Mouse (Mus musculus) hindbrain, embryonic 15.5 days (tissue): ENCODE results near the gene Nxph1. TPM values are rescaled to one million over a fixed set of nuclear protein-coding genes. Genes with fewer than 3 reads are reported as not detected.

Experiments
- ATAC-seq: fragments of 200-750 bp; cut with Nextera tagmentation; 2 replicates; pipeline ENCODE4 v1.8.0; 2017; ENCODE audit warnings: low read depth, moderate number of reproducible peaks, moderate TSS enrichment; ENCODE audit not compliant: low FRiP score
- H3K27ac ChIP-seq: fragments of 300-500 bp; sonication (generic); replicated peaks from 2 replicates; pipeline ENCODE4 v1.5.1; 2015; ENCODE audit warnings: mild to moderate bottlenecking, inconsistent platforms
- H3K27me3 ChIP-seq: fragments of 300-500 bp; sonication (generic); 2 replicates; pipeline ENCODE4 v1.6.1; 2015; ENCODE audit warnings: control low read depth, inconsistent platforms
- H3K36me3 ChIP-seq: fragments of 300-500 bp; sonication (generic); 2 replicates; pipeline ENCODE4 v1.6.1; 2015; ENCODE audit warnings: control low read depth, inconsistent platforms
- H3K4me1 ChIP-seq: fragments of 300-500 bp; sonication (generic); replicated peaks from 2 replicates; pipeline ENCODE4 v1.6.1; 2015; ENCODE audit warnings: control low read depth, inconsistent platforms
- H3K4me2 ChIP-seq: fragments of 300-500 bp; sonication (generic); 2 replicates; pipeline ENCODE4 v1.6.1; 2015; ENCODE audit warnings: moderate library complexity, mild to moderate bottlenecking, inconsistent platforms
- H3K4me3 ChIP-seq: fragments of 300-500 bp; sonication (generic); 2 replicates; pipeline ENCODE4 v1.5.1; 2015; ENCODE audit warnings: mild to moderate bottlenecking, inconsistent platforms
- H3K9ac ChIP-seq: fragments of 300-500 bp; sonication (generic); 2 replicates; pipeline ENCODE4 v1.6.1; 2015; ENCODE audit warnings: inconsistent platforms
- H3K9me3 ChIP-seq: fragments of 300-500 bp; sonication (generic); 2 replicates; pipeline ENCODE4 v1.6.1; 2016; ENCODE audit warnings: control low read depth, inconsistent platforms
- WGBS: fragments of 180-500 bp; shearing (Covaris S2); methylation state at CpG from one replicate; pipeline ENCODE4 v1.1.7; 2015; 5-methylcytosine and 5-hydroxymethylcytosine counted together
- polyA plus RNA-seq: library from polyadenylated mRNA; unstranded; fragments of >200 nt; fragmentation: Nextera tagmentation; extraction: Ambion mirVana; gene quantifications from 2 replicates; pipeline ENCODE4 v1.2.1, GENCODE M21; 2015

Gene Nxph1
- polyA plus RNA-seq, 1 experiment from 2014 or later: 85.6 TPM

- 52% methylated on average over 3 of the region's 3 CpGs for WGBS
- H3K36me3 ChIP-seq: no peaks in the 10 kb centered on the region
- no peak for ATAC-seq
- no peak overlapping the region for H3K9ac ChIP-seq
- H3K9me3 ChIP-seq: no peaks in the 10 kb centered on the region
- H3K27ac ChIP-seq: no peak overlapping the region
- no peak overlapping the region for H3K4me2 ChIP-seq
- no peaks in the 10 kb centered on the region for H3K27me3 ChIP-seq
- H3K4me3 ChIP-seq: no peak overlapping the region
- no peaks in the 10 kb centered on the region for H3K4me1 ChIP-seq
Measured at GRCm38 (mm10) chr6:9182477-9182876, 234.2 kb downstream of the Nxph1 start.

DNA sequence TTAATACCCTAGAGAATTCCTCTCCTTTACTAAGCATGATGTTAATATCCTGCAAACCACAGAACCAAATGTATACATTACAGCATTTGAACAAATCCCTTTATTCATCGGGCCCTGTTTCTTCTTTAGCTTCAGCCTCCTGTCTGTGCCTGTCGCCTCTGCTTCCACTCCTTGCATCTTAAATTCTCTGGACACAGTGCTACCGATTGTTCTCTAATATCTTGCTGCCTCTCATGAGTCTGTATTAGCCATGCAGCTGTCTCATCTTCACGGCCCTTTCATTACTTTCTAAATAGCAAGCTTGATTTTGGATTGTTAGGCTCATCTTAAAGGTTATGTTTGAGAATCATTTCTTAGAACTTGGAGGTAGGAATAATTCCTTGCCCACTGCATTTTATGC, 262.5 kb downstream of the Nxph1 start:
- Histone ChIP-seq H3K36me3 (no peaks in the 10 kb centered on the region), H3K9me3 (no peaks in the 10 kb centered on the region), H3K4me3 (no peak overlapping the region), H3K27me3 (no peaks in the 10 kb centered on the region), H3K4me2 (no peak overlapping the region), H3K4me1 (no peaks in the 10 kb centered on the region), H3K9ac (no peak overlapping the region), H3K27ac (no peak overlapping the region)
- WGBS: 53% methylated on average over 4 of the region's 4 CpGs
- ATAC-seq: no peak

DNA sequence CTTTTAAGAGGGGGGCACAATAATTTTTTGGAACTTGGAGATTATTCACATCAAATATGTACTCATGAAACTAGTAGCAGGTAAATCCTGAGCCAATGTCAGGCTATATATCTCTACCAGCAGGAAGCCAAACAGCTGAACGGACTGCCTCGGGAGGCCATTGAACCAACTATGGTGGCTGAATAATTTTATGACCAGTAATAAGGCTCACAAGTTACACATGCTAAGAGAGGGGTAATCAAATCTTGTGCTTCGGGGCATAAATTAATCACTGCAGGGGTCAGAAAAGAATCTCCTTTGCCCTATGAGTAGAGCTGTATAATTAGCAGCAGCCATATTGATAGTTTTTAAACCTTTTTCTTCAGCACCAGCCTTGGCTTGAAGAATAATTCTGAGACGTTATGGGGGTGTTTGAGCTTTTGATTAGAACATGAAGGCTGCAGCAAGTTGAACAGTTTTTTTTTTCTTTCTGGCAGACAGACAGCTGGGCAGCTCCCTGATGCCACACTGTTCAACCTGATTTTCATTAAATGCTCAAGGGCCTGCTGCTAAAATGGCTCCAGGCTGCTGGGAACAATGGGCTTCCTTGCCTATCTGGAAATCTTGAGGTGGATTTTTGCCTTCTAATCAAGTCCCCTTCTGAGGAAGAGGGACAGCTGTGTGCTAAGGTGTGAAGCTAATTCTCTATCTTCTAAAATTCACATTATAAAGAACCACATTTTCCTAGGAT, 272.7 kb downstream of the Nxph1 start:
- 28% methylated on average over 4 of the region's 4 CpGs for WGBS
- peak overlapping the region; percentile 49; the same call in 1 of the 2 replicates for H3K27ac ChIP-seq
- no peak overlapping the region for H3K4me2 ChIP-seq
- no peak overlapping the region for H3K9ac ChIP-seq
- no peaks in the 10 kb centered on the region for H3K36me3 ChIP-seq
- no peak overlapping the region for H3K4me3 ChIP-seq
- H3K9me3 ChIP-seq: no peaks in the 10 kb centered on the region
- H3K4me1 ChIP-seq: peaks cover 4% of the 10 kb centered on the region; the same call in 1 of the 2 replicates
- no peak for ATAC-seq
- no peaks in the 10 kb centered on the region for H3K27me3 ChIP-seq

DNA sequence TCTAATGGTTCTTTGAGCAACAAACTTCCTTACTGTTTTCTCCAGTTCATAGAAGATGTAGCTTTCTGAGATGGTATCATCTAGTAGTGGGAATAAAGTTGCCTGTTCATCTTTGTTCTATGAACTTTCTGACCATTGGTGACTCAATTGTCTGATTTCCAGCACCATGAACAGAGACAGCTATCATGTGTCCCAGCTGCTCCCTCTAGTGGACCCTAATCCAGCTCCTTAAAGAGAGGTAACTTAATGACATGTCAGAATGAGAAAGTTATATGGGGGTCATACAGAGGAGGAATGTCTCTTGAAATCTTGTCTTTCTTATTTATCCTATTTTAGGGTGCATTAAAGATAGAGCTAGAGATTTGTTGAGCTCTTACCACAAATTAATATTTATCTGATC, 286.6 kb downstream of the Nxph1 start:
- Histone ChIP-seq H3K4me2 (no peak overlapping the region), H3K9ac (no peak overlapping the region), H3K4me1 (no peaks in the 10 kb centered on the region), H3K27me3 (no peaks in the 10 kb centered on the region), H3K36me3 (no peaks in the 10 kb centered on the region), H3K4me3 (no peak overlapping the region), H3K9me3 (no peaks in the 10 kb centered on the region), H3K27ac (no peak overlapping the region)
- ATAC-seq: no peak

DNA sequence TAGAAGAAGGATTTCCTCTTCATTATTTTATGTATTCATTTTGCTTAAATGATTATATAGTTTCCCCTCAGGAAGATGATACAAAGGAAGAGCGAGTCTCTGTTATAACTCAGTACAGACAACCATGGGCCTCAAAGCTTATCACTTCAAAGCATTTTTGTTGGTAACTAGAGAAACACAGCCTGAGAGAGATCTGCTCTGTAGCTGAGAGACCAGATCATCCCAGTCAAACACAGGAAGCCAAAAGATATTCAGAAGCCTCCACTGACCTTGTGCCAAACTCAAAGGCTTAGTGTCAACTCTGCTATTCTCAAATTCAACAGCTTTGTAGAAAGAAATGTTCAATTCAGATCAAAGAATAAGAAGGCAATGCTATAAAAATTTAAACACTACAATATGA, 319.8 kb downstream of the Nxph1 start:
- ATAC-seq: no peak

More for the DNA sequence above, 319.8 kb downstream of the Nxph1 start:
- Histone ChIP-seq H3K9me3 (no peaks in the 10 kb centered on the region), H3K4me3 (no peak overlapping the region), H3K9ac (no peak overlapping the region), H3K27me3 (no peaks in the 10 kb centered on the region), H3K4me1 (no peaks in the 10 kb centered on the region), H3K4me2 (no peak overlapping the region), H3K27ac (no peak overlapping the region), H3K36me3 (no peaks in the 10 kb centered on the region)
- WGBS: 36% methylated on average over 1 of the region's 1 CpGs

Other genes with a start within 250 kb of the Nxph1 start
- gene Ica1, start 169.9 kb upstream of the Nxph1 start, polyA plus RNA-seq: 67.1 and 71.3 TPM in 2 replicates